Mouse (Mus musculus) liver, embryonic 16.5 days (tissue): ENCODE measurements around the gene B430306N03Rik. TPM values are rescaled to one million over a fixed set of nuclear protein-coding genes. Genes with fewer than 3 reads are reported as not detected.
"Not testable (repeated sequence)": the region's sequence is repeated elsewhere in the genome, so short reads cannot be mapped to it uniquely, and the experiment has no call there.

Experiments used
- ATAC-seq: fragments of 200-750 bp; cut with Nextera tagmentation; 2 replicates; pipeline ENCODE4 v1.8.0; 2017; ENCODE audit warnings: low read depth, mild to moderate bottlenecking, moderate number of reproducible peaks, moderate library complexity
- H3K27ac ChIP-seq: fragments of 300-500 bp; sonication (generic); 2 replicates; pipeline ENCODE4 v1.5.1; 2014; ENCODE audit warnings: mild to moderate bottlenecking, low read length
- H3K27me3 ChIP-seq: fragments of 300-500 bp; sonication (generic); 2 replicates; pipeline ENCODE4 v1.6.1; 2014; ENCODE audit warnings: low read depth, low read length, mixed read lengths; ENCODE audit not compliant: control insufficient read depth, insufficient read depth
- H3K36me3 ChIP-seq: fragments of 300-500 bp; sonication (generic); 2 replicates; pipeline ENCODE4 v1.6.1; 2014; ENCODE audit warnings: mild to moderate bottlenecking; ENCODE audit not compliant: control insufficient read depth, insufficient read depth
- H3K4me1 ChIP-seq: fragments of 300-500 bp; sonication (generic); 2 replicates; pipeline ENCODE4 v1.6.1; 2014; ENCODE audit warnings: low read depth, low read length, mixed read lengths; ENCODE audit not compliant: control insufficient read depth
- H3K4me2 ChIP-seq: fragments of 300-500 bp; sonication (generic); 2 replicates; pipeline ENCODE4 v1.6.1; 2014; ENCODE audit warnings: low read depth, low read length, mixed read lengths
- H3K4me3 ChIP-seq: fragments of 300-500 bp; sonication (generic); 2 replicates; pipeline ENCODE4 v1.5.1; 2014; ENCODE audit warnings: low read depth, mild to moderate bottlenecking, low read length
- H3K9ac ChIP-seq: fragments of 300-500 bp; sonication (generic); 2 replicates; pipeline ENCODE4 v1.6.1; 2014; ENCODE audit warnings: low read depth, low read length
- H3K9me3 ChIP-seq: fragments of 300-500 bp; sonication (generic); replicated peaks from 2 replicates; pipeline ENCODE4 v1.6.1; 2016; ENCODE audit warnings: low read length; ENCODE audit not compliant: control insufficient read depth
- WGBS: fragments of 180-500 bp; shearing (Covaris S2); extraction: QIAGEN DNeasy Blood & Tissue Kit; methylation state at CpG from one replicate; pipeline ENCODE4 v1.1.7; 2014; ENCODE audit not compliant: insufficient replicate concordance; 5-methylcytosine and 5-hydroxymethylcytosine counted together
- polyA plus RNA-seq: library from polyadenylated mRNA; unstranded; fragments of >200 nt; fragmentation: Nextera tagmentation; extraction: Ambion mirVana; gene quantifications from 2 replicates; pipeline ENCODE4 v1.2.1, GENCODE M21; 2015

B430306N03Rik gene
- polyA plus RNA-seq, 1 experiment from 2014 or later: 4.1 TPM

DNA sequence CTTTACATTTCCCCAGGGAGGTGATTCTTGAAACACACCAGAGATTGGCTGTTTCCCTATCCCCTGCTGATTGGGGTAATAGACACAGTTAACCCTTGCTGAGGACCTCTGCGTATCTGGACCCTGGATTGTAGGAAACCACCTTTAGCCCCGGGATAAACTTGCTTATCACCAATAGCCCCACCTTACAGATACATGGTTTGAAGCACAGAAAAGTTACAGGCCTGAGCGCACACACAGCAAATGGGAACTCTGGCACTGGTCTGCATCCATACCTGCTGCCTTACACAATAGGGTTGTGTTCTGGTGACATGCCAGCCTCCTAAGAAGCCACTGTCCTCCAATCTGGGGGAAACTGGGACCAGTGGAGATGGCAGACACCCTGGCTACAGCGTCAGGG is 29.9 kb downstream of the B430306N03Rik start:
- Histone ChIP-seq H3K27me3 (no peaks in the 10 kb centered on the region), H3K27ac (no peak overlapping the region), H3K9me3 (no peaks in the 10 kb centered on the region), H3K4me2 (no peak overlapping the region), H3K4me1 (peaks cover 2% of the 10 kb centered on the region; the same call in 1 of the 2 replicates), H3K36me3 (no peaks in the 10 kb centered on the region), H3K4me3 (no peak overlapping the region), H3K9ac (no peak overlapping the region)
- WGBS: 60% methylated on average over 4 of the region's 4 CpGs
- ATAC-seq: no peak

DNA sequence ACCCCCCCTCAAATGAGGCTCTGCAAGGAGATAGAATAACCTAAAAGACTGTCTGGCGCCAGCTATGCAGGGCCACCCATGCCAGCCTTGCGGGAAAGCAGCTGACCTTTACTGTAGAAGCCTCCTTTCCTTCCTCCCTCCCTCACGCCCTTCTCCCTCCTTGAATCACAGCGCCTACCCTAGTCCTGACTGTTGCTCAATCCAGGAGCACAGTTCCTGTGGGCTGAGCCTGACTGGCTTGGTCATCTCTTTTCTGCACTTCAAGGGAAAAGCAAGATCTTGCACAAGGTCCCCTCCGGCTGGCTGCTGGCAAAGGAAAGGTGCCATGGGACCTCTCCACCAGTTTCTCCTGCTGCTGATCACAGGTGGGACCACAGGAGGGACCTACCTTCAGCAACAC is 30.3 kb downstream of the B430306N03Rik start, which contains the start of gene Trem2:
TSS of gene Trem2 (plus strand) at position 171 of the 400 bp plus-strand sequence.
- Histone ChIP-seq H3K4me2 (no peak within 1 kb of the TSS), H3K9me3 (no peaks in the 10 kb centered on the region), H3K4me3 (no peak within 1 kb of the TSS), H3K27me3 (no peaks in the 10 kb centered on the region), H3K27ac (no peak within 1 kb of the TSS), H3K9ac (no peak within 1 kb of the TSS), H3K36me3 (no peaks in the 10 kb centered on the region), H3K4me1 (peaks cover 2% of the 10 kb centered on the region; the same call in 1 of the 2 replicates)
- ATAC-seq: no peak
- 49% methylated on average over 5 of the region's 5 CpGs for WGBS

GRCm38 (mm10) chr17:48346834-48347233 is 30.9 kb downstream of the B430306N03Rik start:
- Histone ChIP-seq H3K4me2 (no peak overlapping the region), H3K27ac (no peak overlapping the region), H3K4me1 (peaks cover 2% of the 10 kb centered on the region; the same call in 1 of the 2 replicates), H3K27me3 (no peaks in the 10 kb centered on the region), H3K9me3 (no peaks in the 10 kb centered on the region), H3K36me3 (no peaks in the 10 kb centered on the region), H3K9ac (no peak overlapping the region), H3K4me3 (no peak overlapping the region)
- 50% methylated on average over 4 of the region's 4 CpGs for WGBS
- no peak for ATAC-seq

DNA sequence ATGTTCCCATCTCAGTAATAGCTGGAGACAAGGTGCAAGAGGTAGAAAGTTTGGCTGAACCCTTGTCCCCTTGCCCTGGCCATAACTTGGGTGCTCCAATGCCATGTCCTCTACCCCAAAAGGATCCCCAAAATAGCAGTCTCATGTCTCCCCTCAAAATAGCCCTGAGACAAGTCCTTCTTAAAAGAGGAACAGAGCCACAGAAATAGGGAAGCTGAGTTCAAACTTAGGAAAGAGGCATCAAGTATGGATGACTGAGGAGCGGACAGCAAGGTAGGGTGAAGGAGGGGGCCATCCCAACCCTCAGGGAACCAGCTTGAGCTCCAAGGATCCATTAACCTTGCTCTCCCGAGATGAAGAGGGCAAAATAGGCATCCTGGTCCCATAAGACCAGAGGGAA is 31.3 kb downstream of the B430306N03Rik start:
- WGBS: 42% methylated on average over 2 of the region's 2 CpGs
- no peak overlapping the region for H3K4me3 ChIP-seq
- ATAC-seq: no peak
- H3K36me3 ChIP-seq: no peaks in the 10 kb centered on the region
- no peaks in the 10 kb centered on the region for H3K9me3 ChIP-seq
- H3K4me1 ChIP-seq: no peaks in the 10 kb centered on the region; the same call in 1 of the 2 replicates
- no peak overlapping the region for H3K9ac ChIP-seq
- H3K27me3 ChIP-seq: no peaks in the 10 kb centered on the region
- H3K4me2 ChIP-seq: no peak overlapping the region
- no peak overlapping the region for H3K27ac ChIP-seq

DNA sequence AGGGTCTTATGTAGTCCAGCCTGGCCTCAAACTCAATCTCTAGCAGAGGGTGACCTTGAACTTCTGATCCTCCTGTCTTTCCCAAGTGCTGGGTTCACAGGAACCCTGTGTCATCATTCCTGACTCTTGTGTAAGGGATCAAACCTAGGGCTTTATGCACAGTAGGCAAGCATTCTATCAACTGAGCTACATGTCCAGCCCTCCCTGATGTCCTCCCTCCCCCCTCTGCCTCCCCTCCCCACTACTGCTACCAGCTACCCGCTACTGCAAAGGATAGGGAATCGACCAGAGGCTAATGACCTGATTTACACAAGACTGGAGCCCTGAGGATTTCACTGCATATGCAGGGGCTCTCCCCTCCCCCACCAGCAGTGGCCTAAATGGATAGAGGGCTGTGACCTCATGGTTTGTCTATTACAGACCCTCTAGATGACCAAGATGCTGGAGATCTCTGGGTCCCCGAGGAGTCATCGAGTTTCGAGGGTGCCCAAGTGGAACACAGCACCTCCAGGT is 34.8 kb downstream of the B430306N03Rik start:
- Histone ChIP-seq H3K4me3 (no peak overlapping the region), H3K4me1 (no peaks in the 10 kb centered on the region), H3K36me3 (no peaks in the 10 kb centered on the region), H3K9me3 (no peaks in the 10 kb centered on the region), H3K27ac (no peak overlapping the region), H3K27me3 (no peaks in the 10 kb centered on the region), H3K9ac (no peak overlapping the region), H3K4me2 (no peak overlapping the region)
- no peak for ATAC-seq
- 63% methylated on average over 5 of the region's 5 CpGs for WGBS

- 74% methylated on average over 7 of the region's 7 CpGs for WGBS
- H3K9ac ChIP-seq, H3K4me2 ChIP-seq, H3K27ac ChIP-seq, H3K4me3 ChIP-seq, H3K4me1 ChIP-seq, H3K9me3 ChIP-seq, ATAC-seq, H3K36me3 ChIP-seq, H3K27me3 ChIP-seq: not testable (repeated sequence)
These were observed 37.0 kb downstream of the B430306N03Rik start for GRCm38 (mm10) chr17:48352976-48353375.

GRCm38 (mm10) chr17:48355822-48356221 is 39.9 kb downstream of the B430306N03Rik start:
- Histone ChIP-seq H3K4me1 (peaks cover 6% of the 10 kb centered on the region), H3K4me3 (no peak overlapping the region), H3K9ac (no peak overlapping the region), H3K9me3 (no peaks in the 10 kb centered on the region), H3K4me2 (no peak overlapping the region), H3K27ac (no peak overlapping the region), H3K36me3 (no peaks in the 10 kb centered on the region), H3K27me3 (no peaks in the 10 kb centered on the region)
- no peak for ATAC-seq
- WGBS: 70% methylated on average over 3 of the region's 3 CpGs

DNA sequence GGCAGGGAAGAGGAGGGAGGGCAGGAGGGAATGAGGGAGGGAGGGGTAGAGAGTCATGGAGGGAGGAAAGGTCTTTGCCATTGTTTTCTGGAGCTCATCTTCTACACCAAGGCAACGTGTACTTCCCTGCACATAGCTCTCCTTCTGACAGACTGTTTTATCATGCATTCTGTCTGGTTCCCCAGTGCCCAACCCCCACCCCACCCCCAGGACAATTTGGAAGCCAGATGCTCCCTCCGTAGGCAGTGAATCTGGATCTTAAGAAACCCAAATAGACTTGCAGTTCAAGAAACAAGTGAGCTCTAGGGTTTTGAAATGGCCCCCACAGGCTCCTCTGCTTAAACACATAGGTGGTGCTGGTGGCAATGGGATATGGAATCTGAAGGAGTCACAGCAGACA is 42.0 kb downstream of the B430306N03Rik start:
- Histone ChIP-seq H3K9me3 (no peaks in the 10 kb centered on the region), H3K36me3 (no peaks in the 10 kb centered on the region), H3K27ac (no peak overlapping the region), H3K4me3 (no peak overlapping the region), H3K4me2 (no peak overlapping the region), H3K9ac (no peak overlapping the region), H3K4me1 (peaks cover 6% of the 10 kb centered on the region), H3K27me3 (no peaks in the 10 kb centered on the region)
- no peak for ATAC-seq
- 26% methylated on average over 2 of the region's 2 CpGs for WGBS

DNA sequence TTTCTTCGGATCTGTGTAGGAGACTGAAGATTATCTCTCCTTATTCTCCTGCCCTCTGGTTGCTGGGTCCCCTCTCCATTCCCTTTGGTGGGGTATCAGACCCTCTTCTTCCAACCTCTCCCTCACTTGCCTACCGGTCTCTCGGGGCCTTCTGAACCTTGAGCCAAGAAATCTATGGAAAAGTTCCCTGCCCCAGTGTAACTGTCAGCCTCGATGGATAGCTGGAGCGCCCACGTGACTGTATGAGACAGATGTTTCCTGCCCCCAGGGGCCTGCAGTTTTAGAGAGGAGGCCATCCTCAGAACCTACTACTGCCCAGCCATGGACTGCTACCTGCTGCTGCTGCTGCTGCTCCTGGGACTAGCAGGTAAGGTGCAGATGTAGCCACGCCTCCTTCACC is 43.7 kb downstream of the B430306N03Rik start, which contains the start of gene Treml1:
TSS of gene Treml1 (plus strand) at position 301 of the 400 bp plus-strand sequence.
- no peak within 1 kb of the TSS for H3K4me3 ChIP-seq
- no peak for ATAC-seq
- peaks cover 6% of the 10 kb centered on the region for H3K4me1 ChIP-seq
- H3K36me3 ChIP-seq: no peaks in the 10 kb centered on the region
- 27% methylated on average over 7 of the region's 7 CpGs for WGBS
- H3K27me3 ChIP-seq: no peaks in the 10 kb centered on the region
- H3K27ac ChIP-seq: no peak within 1 kb of the TSS
- H3K4me2 ChIP-seq: no peak within 1 kb of the TSS
- H3K9me3 ChIP-seq: no peaks in the 10 kb centered on the region
- H3K9ac ChIP-seq: no peak within 1 kb of the TSS
